Mouse (Mus musculus): ENCODE data around the gene Prmt8.

Gene Prmt8

GRCm38 (mm10) chr6:127769275-127770156 is at the start of gene Prmt8:
Gene Prmt8 (minus strand): TSS chr6:127769472.
- no peak for DNase-seq (ENCODE audit: low read depth, low spot score)

DNA sequence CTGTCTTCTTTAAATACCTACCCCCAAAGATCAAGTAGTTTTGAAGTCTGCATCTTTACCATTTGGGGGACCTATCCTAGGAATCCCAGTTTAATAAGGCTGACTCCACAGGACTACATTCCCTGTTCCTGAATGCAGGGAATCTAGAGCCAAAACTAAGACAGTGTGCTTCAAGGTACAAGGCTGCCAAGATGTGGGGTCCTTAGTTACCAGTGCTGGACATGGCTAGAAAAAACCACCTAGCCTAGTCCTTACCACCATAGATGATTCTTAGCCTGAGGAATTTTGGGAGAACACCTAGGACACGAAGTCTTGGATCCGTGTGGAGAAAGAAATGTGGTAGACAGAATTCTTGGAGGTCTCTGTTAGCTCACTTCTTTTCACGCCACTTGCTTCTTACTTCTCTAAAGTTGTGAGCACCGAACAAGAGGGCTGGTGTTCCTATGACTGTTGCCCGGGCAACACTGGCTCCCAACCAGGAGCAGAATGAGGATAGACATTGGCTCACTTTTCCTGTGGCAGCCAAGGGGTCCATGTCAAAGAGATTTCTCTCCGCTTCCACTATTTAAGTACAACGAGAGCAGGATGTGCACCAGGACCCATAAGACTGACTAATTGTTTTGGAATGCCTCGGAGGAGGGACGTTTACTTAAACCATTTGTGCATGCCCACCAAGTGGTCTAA is 33.9 kb upstream of the Prmt8 start:
- no peak for DNase-seq (ENCODE audit: low read depth, low spot score)

DNA sequence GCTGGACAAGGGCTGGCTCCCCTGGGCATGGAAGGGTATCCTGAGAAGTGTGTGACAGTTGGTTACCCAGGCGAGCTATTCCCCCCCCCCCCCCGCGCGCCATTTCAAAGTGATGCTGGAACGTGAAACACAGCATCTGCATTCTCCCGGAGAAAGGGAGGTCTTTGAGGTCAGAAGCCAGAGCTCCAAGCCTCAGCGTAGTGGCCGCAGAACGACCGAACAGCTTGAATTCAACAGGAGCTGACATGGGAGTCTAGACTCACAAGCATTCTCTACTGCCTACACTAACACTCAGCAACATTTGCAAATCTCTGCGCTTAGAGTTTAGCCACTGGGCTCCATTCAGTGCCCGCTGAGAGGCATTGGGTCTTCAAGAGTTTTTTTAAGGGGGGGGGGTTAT is 32.9 kb upstream of the Prmt8 start:
- no peak for DNase-seq (ENCODE audit: low read depth, low spot score)

DNA sequence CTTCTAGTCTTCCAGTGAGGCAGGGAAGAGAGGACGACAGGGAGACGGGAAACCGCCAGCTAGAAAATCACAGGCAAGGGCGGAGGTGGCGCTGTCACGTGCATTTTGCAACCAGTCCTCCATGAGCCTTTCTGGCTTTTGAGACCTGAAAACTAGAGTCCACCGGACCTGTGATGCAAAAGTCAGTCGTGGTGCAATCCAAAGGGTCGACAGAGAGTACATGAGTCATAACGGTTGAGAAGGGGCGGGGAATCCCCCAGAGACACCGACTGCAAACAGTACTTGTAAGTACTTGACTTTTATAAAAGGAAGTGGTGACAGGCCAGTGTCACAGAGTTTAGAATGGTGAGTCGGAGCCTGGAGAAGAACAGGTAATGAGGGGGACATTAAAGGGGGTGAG is 20.8 kb upstream of the Prmt8 start:
- DNase-seq (ENCODE audit: low read depth, low spot score), result no peak

- DNase-seq (ENCODE audit: low read depth, low spot score), result no peak
Observed at GRCm38 (mm10) chr6:127770806-127771205, 1.5 kb upstream of the Prmt8 start.

GRCm38 (mm10) chr6:127768621-127769274 is 524 bp downstream of the Prmt8 start:
- no peak for DNase-seq (ENCODE audit: low read depth, low spot score)

DNA sequence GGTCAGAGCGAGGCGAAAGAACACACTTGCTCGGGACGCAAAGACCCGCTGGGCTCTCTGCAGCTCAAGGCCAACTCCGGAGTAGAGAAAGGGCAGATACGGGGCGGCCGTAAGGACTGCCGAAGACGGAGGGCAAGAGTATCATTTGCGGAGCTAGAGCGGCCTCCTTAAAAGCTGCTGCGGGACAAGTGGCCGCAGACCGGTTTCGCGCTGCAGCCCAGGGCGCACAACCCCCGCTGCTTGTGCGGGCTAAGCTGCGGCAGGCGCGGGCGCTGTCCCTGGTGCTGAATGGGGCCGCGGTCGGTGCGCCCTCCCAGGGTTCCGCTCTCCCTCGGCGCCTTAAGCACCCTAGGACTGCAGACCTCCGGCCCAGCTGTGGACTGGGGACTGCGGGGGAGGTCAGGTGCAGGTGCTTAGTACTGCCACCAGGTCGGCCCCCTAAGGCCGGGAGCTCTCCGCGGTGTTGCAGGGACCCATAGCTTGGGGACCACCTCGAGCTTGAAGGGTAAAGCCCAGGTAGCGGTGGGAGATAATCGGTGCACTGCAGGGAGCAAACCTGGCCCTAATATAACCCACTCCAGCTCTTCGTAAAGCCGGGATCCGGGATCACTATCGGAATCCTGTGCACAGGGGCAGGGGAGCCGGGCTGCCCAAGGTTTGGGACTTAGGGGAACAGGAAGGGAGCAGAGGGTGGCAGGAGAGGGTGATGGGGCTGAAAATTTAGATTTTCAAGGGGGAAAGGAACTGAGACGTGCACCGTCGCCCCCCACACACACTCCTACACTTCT is 1.4 kb downstream of the Prmt8 start:
- DNase-seq (ENCODE audit: low read depth, low spot score), result no peak

GRCm38 (mm10) chr6:127767201-127767705 is 2.0 kb downstream of the Prmt8 start:
- no peak for DNase-seq (ENCODE audit: low read depth, low spot score)

GRCm38 (mm10) chr6:127766641-127767200 is 2.6 kb downstream of the Prmt8 start:
- DNase-seq (ENCODE audit: low read depth, low spot score), result no peak

- no peak for DNase-seq (ENCODE audit: low read depth, low spot score)
Observed at GRCm38 (mm10) chr6:127766041-127766604, 3.1 kb downstream of the Prmt8 start.

GRCm38 (mm10) chr6:127765573-127765972 is 3.7 kb downstream of the Prmt8 start:
- DNase-seq (ENCODE audit: low read depth, low spot score), result no peak

DNA sequence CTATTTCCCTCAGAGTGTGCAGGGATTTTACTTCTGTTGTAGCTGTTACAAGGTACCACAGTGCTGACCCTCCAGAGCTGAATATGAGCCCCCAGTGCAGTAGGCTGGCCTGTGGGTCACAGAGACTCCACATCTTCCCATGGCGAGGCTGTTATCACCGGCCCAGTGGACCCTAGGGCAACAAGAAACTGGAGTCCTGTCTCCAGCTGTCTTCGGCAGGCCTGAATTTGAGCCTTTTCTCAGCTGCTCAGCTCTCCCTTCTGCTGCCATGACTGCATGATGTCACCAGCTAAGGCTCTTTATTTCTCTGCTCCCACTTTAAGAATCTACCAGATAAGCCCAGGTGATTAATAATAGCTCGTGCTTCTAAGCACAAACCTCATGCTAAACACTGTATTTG is 11.0 kb downstream of the Prmt8 start:
- no peak for DNase-seq (ENCODE audit: low read depth, low spot score)

- DNase-seq (ENCODE audit: low read depth, low spot score), result no peak
Observed at GRCm38 (mm10) chr6:127757667-127758167, 11.6 kb downstream of the Prmt8 start.

GRCm38 (mm10) chr6:127756856-127757255 is 12.4 kb downstream of the Prmt8 start:
- DNase-seq (ENCODE audit: low read depth, low spot score), result no peak

GRCm38 (mm10) chr6:127753228-127753627 is 16.0 kb downstream of the Prmt8 start:
- no peak for DNase-seq (ENCODE audit: low read depth, low spot score)

DNA sequence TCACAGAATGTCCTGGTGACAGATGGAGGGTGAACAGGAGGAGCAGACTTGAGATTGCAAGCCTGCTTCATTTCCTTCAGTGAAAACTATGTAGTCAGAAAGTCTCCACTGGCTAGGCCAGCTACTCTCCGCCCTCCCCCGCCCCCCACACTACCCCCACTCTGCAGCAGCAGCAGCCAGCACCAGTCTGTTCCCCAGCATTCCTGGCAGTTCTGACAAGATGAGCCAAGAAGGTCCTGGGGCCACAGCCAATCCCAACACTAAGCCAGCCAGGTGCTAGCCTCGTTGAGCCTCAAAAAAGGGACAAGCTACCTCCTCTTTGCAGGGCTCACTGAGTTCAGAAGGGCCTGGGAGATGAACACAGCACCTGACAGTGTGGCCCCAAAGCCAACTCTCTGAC is 16.6 kb downstream of the Prmt8 start:
- no peak for DNase-seq (ENCODE audit: low read depth, low spot score)

DNA sequence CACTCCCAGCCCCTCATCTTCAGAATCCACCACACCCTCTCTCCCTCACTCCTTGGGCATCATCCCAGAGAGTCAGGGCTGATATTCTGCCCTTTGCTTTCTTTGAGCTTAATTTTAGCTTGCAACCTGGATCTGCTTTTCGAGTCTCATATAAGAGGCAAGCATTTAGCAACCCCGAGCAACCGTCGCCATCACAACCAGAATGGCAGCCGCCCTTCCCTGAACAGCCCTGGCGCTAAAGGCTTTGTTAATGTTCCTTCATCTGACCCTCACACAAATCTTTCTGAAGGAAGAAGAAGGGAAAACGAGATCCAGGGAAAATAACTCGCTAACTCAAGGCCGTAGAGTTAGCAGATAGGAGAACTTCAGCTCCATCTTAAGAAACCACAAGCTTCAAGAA is 17.8 kb downstream of the Prmt8 start:
- no peak for DNase-seq (ENCODE audit: low read depth, low spot score)

GRCm38 (mm10) chr6:127748793-127749192 is 20.5 kb downstream of the Prmt8 start:
- DNase-seq (ENCODE audit: low read depth, low spot score), result no peak

GRCm38 (mm10) chr6:127742290-127742689 is 27.0 kb downstream of the Prmt8 start:
- no peak for DNase-seq (ENCODE audit: low read depth, low spot score)

GRCm38 (mm10) chr6:127741162-127741561 is 28.1 kb downstream of the Prmt8 start:
- DNase-seq (ENCODE audit: low read depth, low spot score), result no peak

DNA sequence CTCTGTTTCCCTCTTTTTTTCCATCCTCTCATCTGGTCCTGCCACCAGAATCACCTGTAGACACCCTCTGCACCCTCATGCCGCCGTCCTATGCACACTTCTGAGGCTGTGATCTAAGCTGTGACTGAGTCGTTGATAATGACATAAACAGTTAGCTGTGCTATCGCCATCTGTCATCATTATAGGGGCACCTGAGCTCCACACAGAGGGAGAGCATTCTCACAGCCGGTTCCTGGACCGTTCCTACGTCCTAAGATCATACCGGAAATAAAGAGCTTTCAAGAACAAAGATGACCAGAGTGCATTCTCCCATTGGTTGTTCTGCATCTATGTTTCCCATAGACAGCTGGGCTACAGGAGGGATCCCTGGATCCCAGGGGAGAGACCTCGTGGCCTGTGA is 28.6 kb downstream of the Prmt8 start:
- DNase-seq (ENCODE audit: low read depth, low spot score), result no peak
